26 mouse cellular contexts compared by ENCODE assay signal in genomic region chr14:28784106-28784633, GRCm38 (mm10).
DNase-seq lines count a peak whose midpoint lies in the region; ATAC-seq and TF ChIP-seq lines count a peak whose summit lies in the region.
"Had no signal": no experiment of that assay in that cellular context is flagged by ENCODE, and none has a peak within 500 bp of the region (broad histone marks: within the 10 kb centered on the region; RNA-seq: fewer than 3 reads in every experiment).

No protein-coding gene starts in this region.

- H3K4me3 ChIP-seq in intestine, embryonic 16.5 days (ENCODE audit: low read length): no peak overlapping the region
- H3K4me3 ChIP-seq in intestine, postnatal 0 days (ENCODE audit: low read depth, low read length): no peak overlapping the region
- no peak overlapping the region for H3K4me3 ChIP-seq in stomach, embryonic 16.5 days (replicated peaks; ENCODE audit: low read length)
- no peak overlapping the region for H3K4me3 ChIP-seq in forebrain, embryonic 11.5 days (ENCODE audit: low read depth, low read length)
- H3K4me3 ChIP-seq: embryonic facial prominence, embryonic 15.5 days; hindbrain, embryonic 15.5 days; midbrain, embryonic 10.5 days; myocyte; neural tube, embryonic 13.5 days had no signal

- no peak overlapping the region for H3K9ac ChIP-seq in intestine, embryonic 16.5 days (ENCODE audit: low read depth, low read length)
- H3K9ac ChIP-seq in intestine, postnatal 0 days (ENCODE audit: low read depth, low read length): no peak overlapping the region
- H3K9ac ChIP-seq in stomach, embryonic 16.5 days (ENCODE audit: low read length): no peak overlapping the region
- no peak overlapping the region for H3K9ac ChIP-seq in forebrain, embryonic 11.5 days (ENCODE audit: low read length)
- H3K9ac ChIP-seq: embryonic facial prominence, embryonic 15.5 days; forebrain, postnatal 0 days; hindbrain, embryonic 15.5 days; liver, postnatal 0 days; neural tube, embryonic 13.5 days had no signal

- no peaks in the 10 kb centered on the region for H3K9me3 ChIP-seq in intestine, embryonic 16.5 days (ENCODE audit: control insufficient read depth, low read length)
- H3K9me3 ChIP-seq in intestine, postnatal 0 days (ENCODE audit: control insufficient read depth): no peaks in the 10 kb centered on the region
- no peaks in the 10 kb centered on the region for H3K9me3 ChIP-seq in stomach, embryonic 16.5 days (replicated peaks; ENCODE audit: control insufficient read depth, low read length)
- H3K9me3 ChIP-seq in forebrain, embryonic 11.5 days (ENCODE audit: control insufficient read depth, low read length): no peaks in the 10 kb centered on the region
- H3K9me3 ChIP-seq: embryonic facial prominence, embryonic 15.5 days; hindbrain, embryonic 15.5 days; midbrain, embryonic 10.5 days; neural tube, embryonic 13.5 days had no signal

- H3K4me2 ChIP-seq in intestine, embryonic 16.5 days (ENCODE audit: low read depth, low read length): no peak overlapping the region
- H3K4me2 ChIP-seq in intestine, postnatal 0 days (replicated peaks; ENCODE audit: low read depth): no peak overlapping the region
- H3K4me2 ChIP-seq in stomach, embryonic 16.5 days (ENCODE audit: low read depth, low read length): no peak overlapping the region
- no peak overlapping the region for H3K4me2 ChIP-seq in forebrain, embryonic 11.5 days (ENCODE audit: low read depth, low read length, severe bottlenecking)
- H3K4me2 ChIP-seq: embryonic facial prominence, embryonic 15.5 days; hindbrain, embryonic 15.5 days; liver, embryonic 11.5 days; neural tube, embryonic 13.5 days had no signal

- TF ChIP-seq CTCF in intestine, postnatal 0 days (IDR thresholded peaks at IDR 0.05; ENCODE audit: low read depth): no peak

- DNase-seq in cerebellum, adult 18-20 months: peak; percentile 6 to 18
- DNase-seq in cerebellum, adult 8-10 months: no peak
- DNase-seq in cerebellum, adult 9-11 months: peak; percentile 20
- no peak for DNase-seq in forebrain, embryonic 11.5 days (ENCODE audit: low spot score)
- DNase-seq: adrenal gland, postnatal 14 days; embryo, embryonic 11 days; forebrain, postnatal 0 days; heart, postnatal 36 days; kidney, adult 18-20 months; kidney, postnatal 14 days; left cerebral cortex, postnatal 4 days; liver, postnatal 0 days; retina, postnatal 1 day; right cerebral cortex, postnatal 4 days had no signal

- H3K27ac ChIP-seq in intestine, embryonic 16.5 days (ENCODE audit: low read length): no peak overlapping the region
- H3K27ac ChIP-seq in intestine, postnatal 0 days (ENCODE audit: low read depth, low read length): no peak overlapping the region
- peak overlapping the region; percentile 49; the same call in 1 of the 2 replicates for H3K27ac ChIP-seq in stomach, embryonic 16.5 days (ENCODE audit: low read length)
- no peak overlapping the region for H3K27ac ChIP-seq in forebrain, embryonic 11.5 days (ENCODE audit: low read depth, low read length)
- H3K27ac ChIP-seq: embryonic facial prominence, embryonic 15.5 days; hindbrain, embryonic 15.5 days; midbrain, embryonic 10.5 days; neural tube, embryonic 13.5 days had no signal

- H3K4me1 ChIP-seq in intestine, embryonic 16.5 days (ENCODE audit: control insufficient read depth, insufficient read depth, low read length): no peaks in the 10 kb centered on the region
- no peaks in the 10 kb centered on the region for H3K4me1 ChIP-seq in intestine, postnatal 0 days (replicated peaks; ENCODE audit: control insufficient read depth, insufficient read depth, low read length)
- no peaks in the 10 kb centered on the region; the same call in 1 of the 2 replicates for H3K4me1 ChIP-seq in stomach, embryonic 16.5 days (ENCODE audit: control insufficient read depth, insufficient read depth, low read length)
- no peaks in the 10 kb centered on the region for H3K4me1 ChIP-seq in forebrain, embryonic 11.5 days (replicated peaks; ENCODE audit: control insufficient read depth, insufficient read depth, low read length)
- H3K4me1 ChIP-seq: embryonic facial prominence, embryonic 15.5 days; hindbrain, embryonic 15.5 days; midbrain, embryonic 10.5 days; neural tube, embryonic 13.5 days had no signal

- H3K27me3 ChIP-seq in intestine, embryonic 16.5 days (replicated peaks; ENCODE audit: control insufficient read depth, insufficient read depth, low read length): no peaks in the 10 kb centered on the region
- no peaks in the 10 kb centered on the region for H3K27me3 ChIP-seq in intestine, postnatal 0 days (replicated peaks; ENCODE audit: control insufficient read depth, insufficient read depth, low read length)
- no peaks in the 10 kb centered on the region for H3K27me3 ChIP-seq in stomach, embryonic 16.5 days (ENCODE audit: control insufficient read depth, insufficient read depth, low read length)
- H3K27me3 ChIP-seq in forebrain, embryonic 11.5 days (ENCODE audit: control insufficient read depth, insufficient read depth, low read length): no peaks in the 10 kb centered on the region
- H3K27me3 ChIP-seq: embryonic facial prominence, embryonic 15.5 days; hindbrain, embryonic 15.5 days; neural tube, embryonic 13.5 days had no signal

- ATAC-seq in intestine, embryonic 16.5 days: peak; percentile 48; the same call in 1 of the 2 replicates
- ATAC-seq in intestine, postnatal 0 days: no peak
- ATAC-seq in stomach, embryonic 16.5 days (ENCODE audit: insufficient read depth, low FRiP score): peak; percentile 69; the same call in 1 of the 2 replicates
- ATAC-seq in forebrain, embryonic 11.5 days (replicated peaks; ENCODE audit: low FRiP score): no peak
- ATAC-seq: CD4-positive, CD25-positive, alpha-beta regulatory T cell, adult 4 months; forebrain, postnatal 0 days; liver, postnatal 0 days; lung, postnatal 0 days; midbrain, embryonic 16.5 days had no signal

- WGBS in intestine, embryonic 16.5 days: 60% methylated on average over 6 of the region's 6 CpGs
- 68% methylated on average over 6 of the region's 6 CpGs for WGBS in intestine, postnatal 0 days
- 59% methylated on average over 6 of the region's 6 CpGs for WGBS in stomach, embryonic 16.5 days
- WGBS in forebrain, embryonic 11.5 days: 85% methylated on average over 6 of the region's 6 CpGs

- no peaks in the 10 kb centered on the region for H3K36me3 ChIP-seq in intestine, embryonic 16.5 days (ENCODE audit: control insufficient read depth, insufficient read depth, low read length)
- H3K36me3 ChIP-seq in intestine, postnatal 0 days (ENCODE audit: control insufficient read depth, insufficient read depth): no peaks in the 10 kb centered on the region
- H3K36me3 ChIP-seq in stomach, embryonic 16.5 days (ENCODE audit: control insufficient read depth, insufficient read depth, low read length): no peaks in the 10 kb centered on the region
- H3K36me3 ChIP-seq in forebrain, embryonic 11.5 days (ENCODE audit: control insufficient read depth, insufficient read depth, low read length): no peaks in the 10 kb centered on the region
- H3K36me3 ChIP-seq: embryonic facial prominence, embryonic 15.5 days; hindbrain, embryonic 15.5 days; midbrain, embryonic 10.5 days; neural tube, embryonic 13.5 days had no signal

Comparison
In these comparisons a context has a peak if more than half of its experiments do, and no peak if none do; other contexts are left out.
1. DNase-seq: peak in cerebellum, adult 18-20 months (2 of 2) and cerebellum, adult 9-11 months (single experiment); none in cerebellum, adult 8-10 months (single experiment) and forebrain, embryonic 11.5 days (single experiment).
2. ATAC-seq: peak in intestine, embryonic 16.5 days (single experiment) and stomach, embryonic 16.5 days (single experiment); none in intestine, postnatal 0 days (single experiment) and forebrain, embryonic 11.5 days (single experiment).